Mouse (Mus musculus) MEL (cell line): Measurements from ENCODE around the gene Gm17359. TPM values are rescaled to one million over a fixed set of nuclear protein-coding genes. Genes with fewer than 3 reads are reported as not detected.

ENCODE experiments used
- DNase-seq: peaks from one replicate; pipeline ENCODE4 v3.0.0; 2011; ENCODE audit warnings: low read depth, low spot score
- H3K27ac ChIP-seq: 2 replicates; pipeline ENCODE4 v1.5.1; 2012; ENCODE audit warnings: low read depth, mild to moderate bottlenecking, control low read depth, low read length, moderate library complexity; ENCODE audit not compliant: control insufficient read depth
- H3K27me3 ChIP-seq, 2 experiments: fragments of 150-350 bp in 1 of 2; sonication (generic) in 1 of 2; 2 replicates each; pipeline ENCODE4 v1.6.1; 2012; ENCODE audit warnings: low read length in 2 of 2, mild to moderate bottlenecking in 2 of 2, improper control_type of control experiment in 1 of 2, moderate library complexity in 1 of 2; ENCODE audit not compliant: insufficient read depth in 2 of 2, control insufficient read depth in 1 of 2
- H3K36me3 ChIP-seq, 2 experiments: 2 replicates each; pipeline ENCODE4 v1.6.1; 2012 to 2014; ENCODE audit warnings: low read length in 2 of 2, improper control_type of control experiment in 1 of 2, inconsistent platforms in 1 of 2, mild to moderate bottlenecking in 1 of 2; ENCODE audit not compliant: insufficient read depth in 2 of 2, control insufficient read depth in 1 of 2
- H3K4me1 ChIP-seq, 2 experiments: fragments of 150-350 bp in 1 of 2; sonication (generic) in 1 of 2; 2 replicates each; pipeline ENCODE4 v1.6.1; 2012; ENCODE audit warnings: low read length in 2 of 2, improper control_type of control experiment in 1 of 2, mild to moderate bottlenecking in 1 of 2; ENCODE audit not compliant: insufficient read depth in 2 of 2, control insufficient read depth in 1 of 2
- H3K4me3 ChIP-seq, 2 experiments: fragments of 150-350 bp in 1 of 2; sonication (generic) in 1 of 2; 2 replicates each; pipeline ENCODE4 v1.5.1; 2012; ENCODE audit warnings: low read depth in 2 of 2, low read length in 2 of 2, mild to moderate bottlenecking in 2 of 2, moderate library complexity in 2 of 2, control low read depth in 1 of 2, improper control_type of control experiment in 1 of 2; ENCODE audit not compliant: control insufficient read depth in 1 of 2, insufficient read depth in 1 of 2
- H3K79me2 ChIP-seq: 2 replicates; pipeline ENCODE4 v1.6.1; 2012; ENCODE audit warnings: mild to moderate bottlenecking, low read length, moderate library complexity; ENCODE audit not compliant: control insufficient read depth, poor library complexity, insufficient read depth
- H3K9ac ChIP-seq: 2 replicates; pipeline ENCODE4 v1.6.1; 2012; ENCODE audit warnings: low read depth, mild to moderate bottlenecking, control low read depth, low read length, moderate library complexity; ENCODE audit not compliant: control insufficient read depth, poor library complexity, severe bottlenecking
- H3K9me3 ChIP-seq: fragments of 150-350 bp; sonication (generic); replicated peaks from 2 replicates; pipeline ENCODE4 v1.6.1; 2012; ENCODE audit warnings: mild to moderate bottlenecking, low read length, improper control_type of control experiment, moderate library complexity; ENCODE audit not compliant: insufficient read depth
- CHD2 ChIP-seq: IDR thresholded peaks from 2 replicates; pipeline ENCODE4 v1.6.1; 2011; ENCODE audit warnings: low read length, improper control_type of control experiment
- CTCF ChIP-seq, 3 experiments: IDR thresholded peaks in 2 of 3; conservative IDR thresholded peaks in 1 of 3; 2 replicates each; pipeline ENCODE4 v1.5.1; 2011 to 2012; ENCODE audit warnings: low read length in 3 of 3, low read depth in 2 of 3, mild to moderate bottlenecking in 2 of 3, improper control_type of control experiment in 1 of 3, inconsistent platforms in 1 of 3, mixed read lengths in 1 of 3, moderate library complexity in 1 of 3; ENCODE audit not compliant: control insufficient read depth in 1 of 3, insufficient read depth in 1 of 3, poor library complexity in 1 of 3, severe bottlenecking in 1 of 3
- E2F4 ChIP-seq: IDR thresholded peaks from 2 replicates; pipeline ENCODE4 v1.6.1; 2011; ENCODE audit warnings: low read depth, low read length, improper control_type of control experiment, borderline replicate concordance
- HCFC1 ChIP-seq: IDR thresholded peaks from 2 replicates; pipeline ENCODE4 v1.6.1; 2012; ENCODE audit warnings: low read depth, mild to moderate bottlenecking, inconsistent platforms, low read length, improper control_type of control experiment, moderate library complexity
- JUND ChIP-seq: IDR thresholded peaks from 2 replicates; pipeline ENCODE4 v1.6.1; 2011; ENCODE audit warnings: low read depth, mild to moderate bottlenecking, improper control_type of control experiment, low read length
- KAT2A ChIP-seq: conservative IDR thresholded peaks from 2 replicates; pipeline ENCODE4 v1.6.1; 2012; ENCODE audit warnings: low read depth, low read length, improper control_type of control experiment, inconsistent platforms
- MAX ChIP-seq: IDR thresholded peaks from 2 replicates; pipeline ENCODE4 v1.6.1; 2011; ENCODE audit warnings: low read length, improper control_type of control experiment
- MXI1 ChIP-seq: IDR thresholded peaks from 2 replicates; pipeline ENCODE4 v1.6.1; 2011; ENCODE audit warnings: mild to moderate bottlenecking, low read depth, low read length, improper control_type of control experiment
- MYC ChIP-seq: IDR thresholded peaks from 2 replicates; pipeline ENCODE4 v1.6.1; 2011; ENCODE audit warnings: low read depth, mild to moderate bottlenecking, low read length, improper control_type of control experiment, moderate library complexity
- POLR2AphosphoS2 ChIP-seq: IDR thresholded peaks from 2 replicates; pipeline ENCODE4 v1.6.1; 2011; ENCODE audit warnings: low read length, improper control_type of control experiment
- RAD21 ChIP-seq: IDR thresholded peaks from 2 replicates; pipeline ENCODE4 v1.6.1; 2011; ENCODE audit warnings: mild to moderate bottlenecking, low read depth, low read length, improper control_type of control experiment
- TAL1 ChIP-seq: IDR thresholded peaks from 2 replicates; pipeline ENCODE4 v1.6.1; 2012; ENCODE audit warnings: mild to moderate bottlenecking, inconsistent platforms, low read length, moderate library complexity, mixed read lengths
- TBP ChIP-seq: IDR thresholded peaks from 2 replicates; pipeline ENCODE4 v1.8.0; 2011; ENCODE audit warnings: low read depth, low read length, improper control_type of control experiment
- TCF12 ChIP-seq: IDR thresholded peaks from 2 replicates; pipeline ENCODE4 v1.6.1; 2014; ENCODE audit warnings: low read depth, mild to moderate bottlenecking, inconsistent platforms, low read length, improper control_type of control experiment, moderate library complexity
- UBTF ChIP-seq: IDR thresholded peaks from 2 replicates; pipeline ENCODE4 v1.6.1; 2012; ENCODE audit warnings: low read depth, mild to moderate bottlenecking, inconsistent platforms, low read length, improper control_type of control experiment, moderate library complexity, borderline replicate concordance; ENCODE audit not compliant: insufficient read depth
- USF1 ChIP-seq: IDR thresholded peaks from 2 replicates; pipeline ENCODE4 v1.6.1; 2014; ENCODE audit warnings: low read depth, mild to moderate bottlenecking, inconsistent platforms, low read length, improper control_type of control experiment, moderate library complexity
- ZC3H11A ChIP-seq: IDR thresholded peaks from 2 replicates; pipeline ENCODE4 v1.6.1; 2012; ENCODE audit warnings: low read depth, mild to moderate bottlenecking, inconsistent platforms, low read length, improper control_type of control experiment
- polyA plus RNA-seq, 2 experiments: library from polyadenylated mRNA; stranded (reverse) in 1 of 2; unstranded in 1 of 2; fragments of >175 nt in 1 of 2; fragments of >200 nt in 1 of 2; gene quantifications; 2 replicates each; pipeline versions ENCODE4 v1.2.1 to v1.2.4; 2012; ENCODE audit warnings: low replicate concordance in 2 of 2, low read depth in 1 of 2; ENCODE audit not compliant: insufficient read length in 2 of 2, insufficient read depth in 1 of 2, missing spikeins in 1 of 2
- total RNA-seq: library from RNA; depleted of rRNA; stranded (reverse); fragments of 300-350 nt; gene quantifications from 2 replicates; pipeline ENCODE4 v1.2.3, GENCODE M21; 2012

Gene Gm17359
- total and polyA plus RNA-seq, 3 experiments: 0.15 TPM; not detected in 2

- Histone ChIP-seq H3K27ac (no peak overlapping the region), H3K36me3 (no peaks in the 10 kb centered on the region), H3K4me1 (no peaks in the 10 kb centered on the region), H3K4me3 (no peak overlapping the region), H3K79me2 (no peaks in the 10 kb centered on the region), H3K9ac (no peak overlapping the region), H3K27me3 (peaks cover 0 to 1% of the 10 kb centered on the region in 2 experiments; a peak in 2 of 4 replicates), H3K9me3 (no peaks in the 10 kb centered on the region)
- DNase-seq: no peak
- TF ChIP-seq ZC3H11A (no peak), E2F4 (no peak), CTCF (IDR thresholded peaks at IDR 0.05 in 2 of 3, conservative IDR thresholded peaks at IDR 0.05 in 1 of 3; ENCODE audit: control insufficient read depth in 1 of 3, insufficient read depth in 1 of 3, low read depth in 2 of 3, low read length in 3 of 3, poor library complexity in 1 of 3, severe bottlenecking in 1 of 3) (no peak), POLR2AphosphoS2 (no peak), KAT2A (no peak), JUND (no peak), TCF12 (no peak), CHD2 (no peak), UBTF (no peak), TAL1 (no peak)
These were observed 72.1 kb downstream of the Gm17359 start for GRCm38 (mm10) chr3:79408546-79408945.

GRCm38 (mm10) chr3:79409927-79410628, 73.6 kb downstream of the Gm17359 start:
- no peaks in the 10 kb centered on the region for H3K79me2 ChIP-seq
- no peaks in the 10 kb centered on the region for H3K4me1 ChIP-seq
- no peaks in the 10 kb centered on the region for H3K9me3 ChIP-seq
- H3K9ac ChIP-seq: no peak overlapping the region
- no peak overlapping the region for H3K4me3 ChIP-seq
- no peak for DNase-seq
- no peaks in the 10 kb centered on the region for H3K36me3 ChIP-seq
- H3K27me3 ChIP-seq: peaks cover 0 to 1% of the 10 kb centered on the region in 2 experiments; a peak in 2 of 4 replicates
- TF ChIP-seq MAX (no peak), HCFC1 (no peak), MYC (no peak), RAD21 (no peak), MXI1 (no peak)
- no peak overlapping the region for H3K27ac ChIP-seq

- TF ChIP-seq TBP (no peak), USF1 (peak; percentile 52)
- TF ChIP-seq, all 39 proteins: peak for 1
- Histone ChIP-seq H3K27ac (no peak overlapping the region), H3K9ac (no peak overlapping the region), H3K4me1 (no peaks in the 10 kb centered on the region), H3K36me3 (no peaks in the 10 kb centered on the region), H3K27me3 (peaks cover 0 to 1% of the 10 kb centered on the region in 2 experiments; a peak in 2 of 4 replicates), H3K79me2 (no peaks in the 10 kb centered on the region), H3K9me3 (no peaks in the 10 kb centered on the region), H3K4me3 (no peak overlapping the region)
- no peak for DNase-seq
These were observed 74.2 kb downstream of the Gm17359 start for GRCm38 (mm10) chr3:79410629-79410995.
